Mouse (Mus musculus) mature B cell (primary cell): ENCODE measurements around the gene Ppm1a.
"Not testable (repeated sequence)": the region's sequence is repeated elsewhere in the genome, so short reads cannot be mapped to it uniquely, and the experiment has no call there.

Experiments used
- in situ Hi-C: fragments of 300-500 bp; cut with MboI; formaldehyde crosslinking; loops from 2 replicates; pipeline ENCODE4 v1.14.3; 2019

Gene Ppm1a

DNA sequence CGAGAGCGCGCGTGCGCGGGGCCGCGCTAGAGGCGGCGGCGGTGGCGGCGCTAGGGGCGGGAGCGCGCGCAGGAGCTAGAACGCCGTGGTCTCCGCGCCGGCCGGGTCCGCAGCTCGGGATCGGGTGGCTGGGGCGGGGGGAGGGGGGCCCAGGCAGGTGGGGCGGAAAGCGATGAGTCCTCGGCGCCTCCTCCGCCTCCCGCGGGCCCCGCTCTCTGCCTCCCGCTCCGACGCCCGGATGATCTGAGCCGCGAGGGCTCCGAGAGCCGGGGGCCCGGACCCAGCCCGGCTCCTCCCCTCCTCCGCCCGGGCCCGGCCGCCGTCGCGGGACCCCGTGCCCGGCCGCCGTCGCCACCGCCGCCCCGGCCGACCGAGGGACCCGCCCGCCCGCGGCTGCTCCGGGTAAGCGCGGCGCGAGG, 4.0 kb downstream of the Ppm1a start:
- in situ Hi-C loops: loop anchor here (25.0 kb wide), 1 partner anchor 674 kb away; the partner anchor contains the start of genes Jkamp and L3hypdh

DNA sequence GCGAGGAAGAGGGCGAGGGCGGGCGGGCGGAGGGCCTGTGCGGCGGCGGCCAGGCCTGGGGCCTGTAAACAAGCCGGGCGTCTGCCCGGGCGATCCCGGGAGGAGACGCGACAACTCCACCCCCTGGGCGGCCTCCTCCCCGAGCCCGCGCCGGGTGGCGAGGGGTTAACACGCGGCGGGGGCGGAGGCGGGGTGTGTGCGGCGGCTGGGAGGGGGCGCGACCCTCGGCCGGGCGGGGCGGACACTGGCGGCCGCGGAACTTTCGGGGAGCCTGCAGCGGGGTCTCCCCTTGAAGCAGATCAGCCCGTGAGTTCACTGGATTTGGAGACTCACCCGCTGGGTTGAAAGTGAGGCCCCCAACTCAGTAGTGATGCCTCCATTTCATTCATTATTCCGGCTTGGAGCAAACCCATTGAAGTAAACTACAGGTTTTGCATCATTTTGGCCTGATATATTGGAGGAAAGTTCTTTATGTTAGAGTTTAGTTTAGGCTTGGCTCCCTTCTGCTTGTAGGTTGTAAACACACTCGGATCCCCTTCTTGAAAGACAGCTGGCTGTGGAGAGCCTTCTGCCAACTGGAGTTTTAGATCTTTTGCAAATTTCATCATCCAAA, 4.5 kb downstream of the Ppm1a start:
- in situ Hi-C loops: loop anchor here (25.0 kb wide), 1 partner anchor 674 kb away; the partner anchor contains the start of genes Jkamp and L3hypdh

DNA sequence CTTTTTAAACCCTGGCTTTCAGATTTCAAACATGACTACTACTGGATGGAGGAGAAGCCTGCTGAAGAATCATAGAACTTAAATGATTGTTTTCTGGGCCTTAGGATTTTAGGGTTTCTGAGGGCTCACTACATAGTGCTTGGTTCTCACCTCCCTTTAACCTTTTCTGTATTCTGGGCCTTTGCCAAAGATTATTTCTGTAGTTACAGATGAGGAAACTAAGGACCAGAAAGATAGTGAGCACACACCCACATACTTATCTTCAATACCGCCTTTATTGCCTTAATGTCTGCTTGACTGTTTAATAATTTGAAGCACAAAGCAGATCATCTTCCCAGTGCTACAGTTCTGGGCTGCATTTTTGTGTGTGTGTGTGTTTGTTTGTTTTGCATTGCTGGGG, 5.2 kb downstream of the Ppm1a start:
- in situ Hi-C loops: loop anchor here (25.0 kb wide), 1 partner anchor 675 kb away; the partner anchor contains the start of genes Jkamp and L3hypdh

DNA sequence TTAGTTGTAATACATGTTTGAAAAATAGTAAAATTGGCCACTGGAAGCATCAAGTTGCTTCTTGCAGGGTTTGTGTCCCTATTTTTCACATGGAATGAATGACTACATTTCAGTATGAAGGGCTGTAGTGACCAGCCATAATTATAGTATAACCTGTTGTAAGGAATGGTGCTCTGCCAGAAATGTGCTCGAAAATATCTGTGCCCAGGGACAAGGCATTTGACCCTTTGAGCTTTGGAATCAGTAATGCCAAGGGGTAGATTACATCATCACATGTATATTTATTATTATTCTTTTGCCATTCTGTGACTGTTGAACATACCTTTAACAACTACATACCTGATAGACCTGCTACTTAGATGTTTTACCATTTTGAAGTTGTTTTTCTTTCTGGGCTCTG, 5.9 kb downstream of the Ppm1a start:
- in situ Hi-C loops: loop anchor here (25.0 kb wide), 1 partner anchor 676 kb away; the partner anchor contains the start of genes Jkamp and L3hypdh

DNA sequence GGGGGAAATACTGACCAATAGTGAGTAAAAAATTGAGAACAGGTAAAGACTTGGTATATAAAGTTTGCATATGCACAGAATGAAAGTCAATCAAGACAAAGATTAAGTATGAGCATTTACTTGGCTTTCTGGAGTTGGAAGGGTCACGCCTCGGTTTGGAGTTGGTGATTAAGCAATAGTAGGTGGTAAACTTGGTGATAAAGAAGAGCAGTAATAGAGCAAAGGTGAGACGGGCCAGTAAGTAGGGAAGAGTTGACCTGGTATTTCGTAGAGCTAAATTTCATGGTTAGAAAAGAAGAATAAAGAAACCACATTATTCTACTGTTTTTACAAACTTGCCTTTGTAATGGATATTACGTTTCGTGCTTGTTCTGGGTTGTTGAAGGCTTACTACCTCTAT, 10.6 kb downstream of the Ppm1a start:
- in situ Hi-C loops: loop anchor here (25.0 kb wide), 1 partner anchor 681 kb away; the partner anchor contains the start of genes Jkamp and L3hypdh

DNA sequence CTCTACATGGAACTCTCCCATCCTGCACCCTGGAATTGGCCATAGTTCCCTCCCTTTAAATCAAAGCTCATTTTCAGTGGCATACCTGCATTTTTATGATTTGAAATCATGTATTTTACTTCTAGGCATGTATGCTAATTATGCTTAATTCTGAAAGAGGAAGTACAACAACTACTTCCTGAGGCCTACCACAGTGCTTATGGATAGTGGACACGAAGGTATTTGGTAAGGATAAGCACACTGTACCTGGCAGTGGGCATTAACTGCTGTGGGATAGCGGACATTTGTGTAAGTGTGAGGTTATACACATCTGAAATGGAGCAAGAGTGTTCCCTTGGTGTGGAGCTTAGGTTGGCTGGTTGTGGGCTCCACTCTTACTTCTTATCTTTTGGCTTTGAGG, 11.0 kb downstream of the Ppm1a start:
- in situ Hi-C loops: loop anchor here (25.0 kb wide), 1 partner anchor 681 kb away; the partner anchor contains the start of genes Jkamp and L3hypdh

DNA sequence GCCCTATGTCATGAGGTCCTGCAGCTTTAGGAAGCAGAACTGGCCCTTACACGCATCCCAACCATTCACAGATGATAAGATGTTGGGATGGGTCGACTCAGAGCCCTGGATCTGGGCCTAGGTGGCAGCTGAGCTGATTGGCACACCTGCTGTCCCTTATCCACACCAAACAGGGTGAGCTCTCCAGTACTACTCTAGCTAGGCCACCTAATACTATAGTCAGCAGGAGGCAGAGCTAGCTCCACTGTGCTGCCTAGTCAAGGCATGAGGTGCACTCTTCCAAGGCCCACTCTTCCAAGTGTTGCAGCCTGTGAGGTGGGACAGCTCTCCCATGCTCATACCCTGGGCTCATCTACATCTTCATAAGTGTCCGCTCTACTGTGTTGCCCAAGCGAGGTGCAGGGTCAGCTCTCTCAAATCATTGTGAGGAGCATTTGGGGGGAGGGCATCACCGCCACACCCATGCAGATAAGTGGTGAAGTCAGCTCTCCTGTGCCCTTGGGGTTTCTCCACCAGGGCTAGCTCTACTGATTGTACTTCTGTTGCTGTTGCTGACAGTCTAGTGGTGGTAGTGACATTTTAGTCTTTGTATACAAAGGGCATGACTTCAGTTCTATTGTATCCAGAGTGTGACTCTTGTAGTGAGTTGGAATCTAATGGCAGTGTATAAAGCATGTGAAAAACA, 12.4 kb downstream of the Ppm1a start:
- in situ Hi-C loops: loop anchor here (25.0 kb wide), 1 partner anchor 682 kb away; the partner anchor contains the start of genes Jkamp and L3hypdh

DNA sequence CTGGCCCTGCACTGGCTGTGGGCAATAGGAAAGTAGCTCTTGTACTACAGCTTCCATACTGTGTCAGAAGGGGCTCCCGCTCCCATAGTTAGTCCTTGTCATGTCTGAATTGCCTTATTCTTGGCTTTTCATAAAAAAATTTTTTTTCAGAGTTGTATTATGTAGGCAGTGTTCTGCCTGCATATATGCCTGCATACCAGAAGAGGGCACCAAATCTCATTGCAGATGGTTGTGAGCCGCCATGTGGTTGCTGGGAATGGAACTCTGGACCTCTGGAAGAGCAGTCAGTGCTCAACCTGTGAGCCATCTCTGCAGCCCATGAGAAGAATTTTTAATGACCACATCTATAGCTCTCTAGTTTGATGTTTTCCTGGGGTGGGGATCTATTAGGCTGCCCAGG, 13.9 kb downstream of the Ppm1a start:
- in situ Hi-C loops: loop anchor here (25.0 kb wide), 1 partner anchor 684 kb away; the partner anchor contains the start of genes Jkamp and L3hypdh

DNA sequence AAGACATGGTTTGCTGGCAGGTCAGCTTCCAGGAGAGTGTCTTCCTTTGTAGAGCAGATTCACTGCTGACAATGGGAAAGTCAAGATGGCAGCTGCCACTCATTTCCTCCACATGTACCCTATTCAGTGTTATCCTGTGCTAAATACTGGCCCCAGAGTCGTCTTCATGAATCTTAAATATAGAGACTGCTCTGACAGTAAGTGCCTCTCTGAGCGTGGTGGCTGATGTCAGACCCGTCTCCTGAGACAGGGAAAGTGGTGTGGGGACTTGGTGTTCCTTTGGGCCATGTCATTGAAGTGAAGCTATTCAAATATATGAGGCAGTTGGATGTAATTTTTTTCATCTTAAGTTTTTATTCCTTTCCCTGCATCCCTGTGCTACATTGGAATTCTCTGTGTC, 14.5 kb downstream of the Ppm1a start:
- in situ Hi-C loops: loop anchor here (25.0 kb wide), 1 partner anchor 684 kb away; the partner anchor contains the start of genes Jkamp and L3hypdh

DNA sequence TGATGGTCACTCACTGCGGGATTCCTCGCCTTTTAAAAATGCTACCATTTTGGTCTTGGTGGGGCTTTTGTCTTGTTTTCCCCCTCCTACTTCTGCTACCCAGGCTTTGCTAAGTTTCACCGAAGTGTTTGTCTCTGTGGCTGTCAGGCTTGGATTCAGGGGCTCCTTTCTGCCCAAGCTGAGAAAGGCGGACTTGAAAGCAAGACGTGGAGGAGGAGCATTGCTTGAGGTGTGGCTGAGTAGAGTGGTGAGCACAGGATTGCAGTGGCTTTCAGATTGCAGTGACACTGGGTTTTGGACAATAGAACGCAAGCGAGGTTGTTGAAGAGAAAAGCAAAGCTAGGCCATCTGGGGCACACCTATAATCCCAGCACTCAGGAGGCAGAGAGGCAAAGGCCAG, 16.7 kb downstream of the Ppm1a start:
- in situ Hi-C loops: loop anchor here (25.0 kb wide), 1 partner anchor 687 kb away; the partner anchor contains the start of genes Jkamp and L3hypdh

DNA sequence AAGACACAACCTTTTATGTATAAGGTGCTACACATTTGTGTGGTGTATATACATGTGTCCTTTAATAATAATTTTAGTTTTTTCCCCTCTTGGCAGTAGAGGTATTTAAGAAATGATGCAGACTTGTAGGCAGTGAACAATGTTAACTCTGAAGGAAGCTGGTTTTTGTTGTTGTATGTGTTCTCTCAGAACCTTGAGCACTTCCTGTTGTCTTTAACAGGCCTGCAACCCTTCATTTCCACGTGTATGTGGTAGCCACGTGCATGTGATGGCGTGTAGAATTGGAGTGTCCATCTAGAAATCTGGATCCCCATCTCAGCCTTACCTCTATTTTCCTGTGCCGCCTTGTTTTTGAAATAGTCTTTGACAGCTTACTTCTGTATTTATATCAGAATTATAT, 20.0 kb downstream of the Ppm1a start:
- in situ Hi-C loops: no loop called here

DNA sequence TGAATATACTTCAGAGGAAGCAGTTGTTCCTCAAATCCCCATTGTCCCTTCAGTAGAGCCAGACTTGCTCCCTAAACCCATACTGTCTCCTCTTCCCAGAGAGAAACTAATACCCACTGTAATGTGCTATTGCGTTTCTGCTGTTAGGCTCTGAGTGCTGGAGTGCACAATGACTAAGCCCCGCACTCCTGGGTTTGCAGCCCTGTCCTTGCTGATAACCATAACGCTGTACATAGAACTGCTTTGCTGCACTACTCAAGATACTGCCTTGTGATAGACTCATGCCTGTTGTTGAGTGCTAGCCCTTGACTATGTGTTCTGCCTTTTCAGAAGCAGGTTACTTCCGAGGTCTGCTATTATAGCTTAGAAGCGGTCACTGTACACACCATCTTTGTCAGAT, 22.9 kb downstream of the Ppm1a start:
- in situ Hi-C loops: no loop called here

DNA sequence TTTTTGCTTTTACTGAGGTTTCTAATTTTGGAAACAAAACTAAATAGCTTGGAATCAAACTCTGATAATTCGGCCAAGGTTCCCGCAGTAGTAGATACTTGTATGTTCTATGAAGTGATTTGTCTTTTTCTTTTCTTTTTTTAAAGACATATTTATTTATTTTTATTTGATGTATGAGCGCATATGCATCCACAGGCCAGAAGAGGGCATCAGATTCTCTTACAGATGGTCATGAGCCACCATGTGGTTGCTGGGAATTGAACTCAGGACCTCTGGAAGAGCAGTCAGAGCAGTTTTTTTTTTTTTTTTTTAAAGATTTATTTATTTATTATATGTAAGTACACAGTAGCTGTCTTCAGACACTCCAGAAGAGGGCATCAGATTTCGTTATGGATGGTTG, 25.5 kb downstream of the Ppm1a start:
- in situ Hi-C loops: not testable (repeated sequence)

DNA sequence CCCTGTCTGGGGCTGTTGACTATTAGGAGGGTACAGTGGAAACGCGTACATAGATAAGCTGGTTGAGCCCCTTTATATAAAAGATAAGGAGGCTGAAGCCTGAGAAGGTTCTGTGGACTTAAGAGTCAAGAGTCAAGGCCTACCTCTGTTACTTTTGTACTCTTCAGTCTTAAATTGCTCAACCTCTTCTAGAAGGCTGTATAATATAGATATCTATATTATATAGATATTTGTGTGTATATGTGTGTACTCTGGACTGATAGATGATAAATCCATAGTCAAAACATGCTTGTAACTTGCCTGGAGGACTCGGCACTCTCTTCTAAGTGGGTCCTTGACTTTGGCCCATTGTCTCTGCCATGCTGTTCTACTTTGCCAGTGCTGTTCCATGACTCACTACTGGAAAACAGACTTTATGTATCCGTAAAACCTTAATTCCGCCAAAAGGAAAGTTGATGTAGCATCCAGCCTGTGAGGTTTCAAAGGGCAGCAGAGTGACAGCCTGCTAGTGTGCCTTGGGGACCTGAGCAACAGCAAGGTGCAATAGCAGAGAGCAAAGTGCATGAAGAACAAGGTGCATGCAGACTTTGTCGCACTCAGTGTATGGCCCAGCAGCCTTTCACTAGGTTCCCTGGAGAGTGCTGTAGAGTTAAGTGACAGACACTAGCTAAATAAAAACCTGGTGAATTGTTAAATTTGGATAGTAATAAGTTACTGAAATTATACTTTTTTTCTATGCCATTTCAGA, 28.1 kb downstream of the Ppm1a start:
- in situ Hi-C loops: no loop called here

DNA sequence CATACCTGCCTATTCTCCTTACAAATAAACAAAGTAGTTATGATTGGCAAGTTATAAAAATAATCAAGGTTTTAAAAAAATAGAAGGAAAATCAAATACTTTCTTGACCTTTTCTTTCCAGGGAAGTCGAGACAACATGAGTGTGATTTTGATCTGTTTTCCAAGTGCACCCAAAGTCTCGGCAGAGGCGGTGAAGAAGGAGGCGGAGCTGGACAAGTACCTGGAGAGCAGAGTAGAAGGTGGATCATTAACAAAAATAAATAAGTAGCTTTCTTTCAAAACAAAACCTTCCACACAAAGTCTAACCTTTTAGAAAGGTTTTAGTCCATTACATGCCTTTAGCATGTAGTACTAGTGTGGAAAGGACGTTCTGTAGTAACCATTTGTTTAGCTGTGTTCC, 29.3 kb downstream of the Ppm1a start:
- in situ Hi-C loops: no loop called here

DNA sequence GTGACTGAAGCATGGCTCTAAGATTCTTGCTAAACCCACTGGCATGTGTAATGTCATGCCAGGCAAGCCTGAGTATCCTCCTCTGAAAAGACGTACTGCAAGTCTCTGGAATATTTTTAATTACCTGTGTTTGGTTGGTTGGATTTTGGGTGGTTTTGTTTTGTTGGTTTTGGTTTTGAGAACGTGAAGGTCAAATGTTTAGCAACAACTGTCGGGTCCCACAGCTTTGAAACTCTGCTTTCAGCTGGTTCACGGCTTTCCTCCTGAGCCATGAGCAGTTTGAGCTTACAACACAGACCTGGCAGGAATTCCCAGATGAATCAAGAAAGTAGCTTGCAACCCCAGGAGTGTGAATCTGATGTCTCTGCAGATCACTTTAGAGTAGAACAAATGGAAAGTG, 29.7 kb downstream of the Ppm1a start:
- in situ Hi-C loops: no loop called here

DNA sequence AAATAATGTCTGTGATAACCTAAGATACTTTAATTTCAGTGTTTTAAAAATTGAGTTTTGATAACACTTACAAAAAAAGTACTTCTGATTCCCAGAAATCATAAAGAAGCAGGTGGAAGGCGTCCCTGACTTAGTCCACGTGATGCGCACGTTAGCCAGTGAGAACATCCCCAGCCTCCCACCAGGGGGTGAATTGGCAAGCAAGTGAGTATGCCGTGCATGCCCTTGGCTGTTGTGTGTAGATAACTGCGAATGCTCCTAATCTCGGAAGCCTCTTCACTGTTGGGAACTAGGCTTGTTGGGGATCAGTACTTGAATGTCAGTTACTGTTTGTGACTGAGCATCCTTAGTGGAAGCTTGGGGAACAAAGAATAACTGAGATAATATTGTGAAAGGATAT, 33.3 kb downstream of the Ppm1a start:
- in situ Hi-C loops: no loop called here

DNA sequence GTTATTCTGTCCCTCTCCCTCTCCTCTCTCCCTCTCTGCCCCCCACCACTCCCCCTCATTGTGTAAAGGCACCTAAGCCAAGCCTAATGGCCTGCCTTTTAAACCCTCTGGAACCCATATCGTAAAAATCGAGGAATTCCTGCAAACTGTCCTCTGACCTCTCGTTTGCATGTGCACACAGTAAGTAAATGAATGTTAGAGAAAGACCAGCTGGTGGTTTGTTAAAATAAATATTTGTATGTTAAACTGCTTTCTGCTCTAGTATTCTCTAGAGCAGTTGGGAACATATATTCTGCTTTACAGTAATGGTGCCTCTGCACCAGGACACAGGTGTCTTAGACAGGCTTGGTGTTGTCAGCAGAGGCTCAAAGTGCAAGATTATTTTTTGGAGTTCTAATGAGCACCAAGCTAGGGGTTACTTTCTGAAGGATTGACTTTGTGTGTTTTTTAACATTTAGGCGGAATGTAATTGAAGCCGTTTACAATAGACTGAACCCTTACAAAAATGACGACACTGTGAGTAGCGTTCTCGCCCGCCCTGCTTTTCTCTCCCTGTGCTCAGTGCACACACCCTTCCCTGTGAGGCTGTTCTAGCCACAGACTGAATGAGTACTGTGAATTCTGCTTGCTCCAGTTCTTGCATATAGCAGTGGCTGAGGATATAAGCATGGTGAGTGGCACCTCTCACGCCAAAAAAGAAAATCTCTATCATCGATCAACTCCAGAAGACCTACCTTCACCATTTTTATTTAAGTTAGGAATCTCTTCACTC, 35.3 kb downstream of the Ppm1a start:
- in situ Hi-C loops: no loop called here

DNA sequence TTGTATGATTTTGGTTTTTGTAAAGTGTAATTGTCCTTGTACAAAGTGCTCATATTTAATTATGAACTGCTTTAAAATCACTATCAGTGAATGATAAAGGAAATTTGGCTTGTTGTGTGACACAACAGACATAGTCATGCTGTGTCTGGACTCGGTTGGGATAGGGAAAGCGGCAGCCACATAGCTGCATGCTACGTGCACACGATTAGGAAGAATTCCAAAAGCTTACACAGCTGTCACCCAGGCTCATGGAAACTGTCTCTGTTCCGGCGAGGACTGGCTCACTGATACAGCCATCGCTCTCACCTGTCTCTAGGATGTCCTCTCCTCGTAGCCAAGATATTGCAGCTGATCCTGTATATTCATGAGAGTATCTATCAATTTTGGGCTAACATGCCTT, 36.7 kb downstream of the Ppm1a start:
- in situ Hi-C loops: no loop called here

DNA sequence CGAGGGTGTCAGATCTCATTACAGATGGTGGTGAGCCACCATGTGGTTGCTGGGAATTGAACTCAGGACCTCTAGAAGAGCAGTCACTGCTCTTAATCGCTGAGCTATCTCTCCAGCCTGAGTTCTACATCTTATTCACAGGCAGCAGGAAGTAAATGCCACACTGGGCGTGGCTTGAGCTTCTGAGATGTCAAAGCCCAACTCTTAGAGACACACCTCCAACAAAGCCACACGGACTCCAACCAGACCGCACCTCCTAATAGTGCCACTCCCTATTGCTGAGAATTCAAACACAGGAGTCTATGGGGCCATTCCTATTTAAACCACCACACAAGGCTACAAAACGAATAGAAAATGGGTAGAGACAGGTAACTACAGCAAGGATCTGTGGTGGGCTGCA, 52.5 kb downstream of the Ppm1a start:
- in situ Hi-C loops: no loop called here

DNA sequence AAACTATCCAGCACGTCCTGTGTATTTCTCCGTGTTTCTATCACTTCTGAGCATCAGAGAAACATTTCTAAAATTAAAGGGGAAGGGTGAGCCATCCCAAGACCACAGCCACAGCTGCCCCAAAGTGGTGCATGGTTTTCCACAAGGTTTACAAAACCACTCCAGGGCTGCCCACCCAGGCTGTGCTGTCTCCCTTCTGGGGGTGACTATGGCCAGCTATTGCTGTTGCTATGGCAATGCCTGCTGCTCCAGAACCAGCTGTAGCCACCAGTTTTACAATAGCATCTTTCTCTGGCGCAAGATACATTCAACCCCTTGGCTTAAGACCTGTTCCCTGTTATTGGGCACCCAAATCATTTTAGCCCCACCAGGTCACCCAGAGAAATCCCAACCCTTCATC, 54.3 kb downstream of the Ppm1a start:
- in situ Hi-C loops: no loop called here
